In the genomic region with DNA sequence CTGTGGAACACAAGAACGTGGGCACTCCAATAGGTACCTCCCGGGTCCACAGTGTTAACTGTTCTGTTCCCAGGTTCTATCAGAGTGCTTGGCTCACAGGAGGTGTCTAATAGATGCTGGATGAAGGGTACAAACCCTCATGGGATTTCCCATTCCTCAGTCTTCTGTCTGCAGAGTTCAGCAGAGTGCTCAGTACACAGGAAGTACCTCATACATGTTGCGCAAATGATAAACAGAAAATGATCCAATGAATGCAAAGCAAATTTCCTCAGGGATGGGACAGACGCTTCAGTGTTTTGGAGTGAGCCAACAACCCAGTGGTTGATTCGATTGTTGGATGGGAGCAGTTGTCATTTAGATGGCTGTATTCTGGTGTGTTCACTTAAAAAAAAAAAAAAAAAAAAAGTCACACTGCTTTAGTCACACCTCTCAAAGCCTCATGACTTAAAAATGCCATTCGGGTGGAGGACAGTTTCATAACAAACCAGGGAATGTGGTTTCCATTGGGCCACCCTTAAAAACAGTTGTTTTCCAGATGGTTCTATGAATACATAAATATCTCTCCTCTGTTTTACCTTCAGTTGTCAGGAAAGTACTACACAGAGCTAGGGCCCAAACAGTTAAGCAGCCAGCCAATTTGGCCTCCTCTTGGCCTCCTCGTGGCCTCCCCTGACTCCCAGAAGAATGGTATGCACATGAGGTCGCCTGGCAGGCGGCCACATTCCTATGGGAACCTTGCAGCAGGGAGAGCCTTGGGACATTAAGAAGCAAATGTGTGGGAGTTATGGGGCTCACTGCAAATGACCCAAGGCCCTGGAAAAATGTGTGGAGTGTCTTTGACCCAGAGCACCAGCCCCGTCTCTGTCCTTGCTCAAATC, we compare ENCODE assay signal across 9 mouse cellular contexts.
DNase-seq lines count a peak whose midpoint lies in the region; ATAC-seq lines count a peak whose summit lies in the region.
"Had no signal": no experiment of that assay in that cellular context is flagged by ENCODE, and none has a peak within 500 bp of the region (broad histone marks: within the 10 kb centered on the region; RNA-seq: fewer than 3 reads in every experiment).

No protein-coding gene starts in this region.

- no peak overlapping the region for H3K4me3 ChIP-seq in liver, embryonic 11.5 days (ENCODE audit: low read depth, low read length)
- no peak overlapping the region for H3K4me3 ChIP-seq in kidney, embryonic 15.5 days (replicated peaks)

- no peak overlapping the region for H3K9ac ChIP-seq in liver, embryonic 11.5 days (ENCODE audit: low read depth, low read length)
- no peak overlapping the region for H3K9ac ChIP-seq in kidney, embryonic 15.5 days

- H3K4me1 ChIP-seq in liver, embryonic 11.5 days (replicated peaks; ENCODE audit: control insufficient read depth, insufficient read depth, low read length): no peaks in the 10 kb centered on the region
- H3K4me1 ChIP-seq in kidney, embryonic 15.5 days: peaks cover 13% of the 10 kb centered on the region

- no peaks in the 10 kb centered on the region for H3K9me3 ChIP-seq in liver, embryonic 11.5 days (ENCODE audit: control insufficient read depth, low read length)
- no peaks in the 10 kb centered on the region for H3K9me3 ChIP-seq in kidney, embryonic 15.5 days (replicated peaks)

- no peaks in the 10 kb centered on the region for H3K27me3 ChIP-seq in liver, embryonic 11.5 days (replicated peaks; ENCODE audit: control insufficient read depth, insufficient read depth, low read length)
- no peaks in the 10 kb centered on the region for H3K27me3 ChIP-seq in kidney, embryonic 15.5 days

- no peak overlapping the region for H3K27ac ChIP-seq in liver, embryonic 11.5 days (ENCODE audit: low read depth, low read length)
- peak overlapping the region; percentile 52 for H3K27ac ChIP-seq in kidney, embryonic 15.5 days

- H3K4me2 ChIP-seq in liver, embryonic 11.5 days: no peak overlapping the region
- H3K4me2 ChIP-seq in kidney, embryonic 15.5 days: no peak overlapping the region

- DNase-seq in liver: peak; percentile 21
- DNase-seq in liver, embryonic 11.5 days (ENCODE audit: low spot score): no peak
- DNase-seq in fibroblast of lung, adult 2 months (ENCODE audit: low read depth): peak; percentile 86
- peak; percentile 52 for DNase-seq in ovary, postnatal 14 days (ENCODE audit: low spot score)
- DNase-seq in spleen, postnatal 14 days (ENCODE audit: low spot score in 2 of 2): no peak
- no peak for DNase-seq in left cerebral cortex, adult 18-20 months (ENCODE audit: low spot score in 2 of 2)

- no peak for ATAC-seq in liver, embryonic 11.5 days (replicated peaks; ENCODE audit: low FRiP score)
- ATAC-seq in kidney, embryonic 15.5 days (replicated peaks; ENCODE audit: low FRiP score): peak; percentile 71; the same call in 1 of the 2 replicates
- ATAC-seq in erythroid progenitor cell, adult 5-6 weeks (replicated peaks; ENCODE audit: low FRiP score, poor library complexity, severe bottlenecking): no peak

- no peaks in the 10 kb centered on the region for H3K36me3 ChIP-seq in liver, embryonic 11.5 days (ENCODE audit: control insufficient read depth, insufficient read depth, low read length)
- H3K36me3 ChIP-seq in kidney, embryonic 15.5 days: no peaks in the 10 kb centered on the region
- H3K36me3 ChIP-seq: G1E had no signal

- WGBS in liver, embryonic 11.5 days: 69% methylated on average over 10 of the region's 10 CpGs
- WGBS in kidney, embryonic 15.5 days: 49% methylated on average over 10 of the region's 10 CpGs

Comparison
In these comparisons a context has a peak if more than half of its experiments do, and no peak if none do; other contexts are left out.
1. DNase-seq: peak in liver (single experiment), fibroblast of lung, adult 2 months (single experiment) and ovary, postnatal 14 days (single experiment); none in liver, embryonic 11.5 days (single experiment), spleen, postnatal 14 days (0 of 2) and left cerebral cortex, adult 18-20 months (0 of 2).